Mouse (Mus musculus) midbrain, embryonic 12.5 days (tissue): ENCODE measurements at regions not wholly inside any gene's neighbourhood (a gene's known extent, or its start where the extent isn't known, plus 50 kb on each side); places are given as distances from the start of the nearest gene placed in this dataset.

Source experiments
- ATAC-seq: fragments of 200-750 bp; cut with Nextera tagmentation; 2 replicates; pipeline ENCODE4 v1.8.0; 2017; ENCODE audit warnings: low read depth, moderate TSS enrichment, moderate library complexity; ENCODE audit not compliant: low FRiP score
- H3K27ac ChIP-seq: fragments of 300-500 bp; sonication (generic); replicated peaks from 2 replicates; pipeline ENCODE4 v1.5.1; 2016; ENCODE audit warnings: mild to moderate bottlenecking
- H3K27me3 ChIP-seq: fragments of 300-500 bp; sonication (generic); 2 replicates; pipeline ENCODE4 v1.6.1; 2016; ENCODE audit warnings: mild to moderate bottlenecking
- H3K36me3 ChIP-seq: fragments of 300-500 bp; sonication (generic); 2 replicates; pipeline ENCODE4 v1.6.1; 2016
- H3K4me1 ChIP-seq: fragments of 300-500 bp; sonication (generic); 2 replicates; pipeline ENCODE4 v1.6.1; 2016
- H3K4me2 ChIP-seq: fragments of 300-500 bp; sonication (generic); replicated peaks from 2 replicates; pipeline ENCODE4 v1.6.1; 2016; ENCODE audit warnings: mild to moderate bottlenecking, moderate library complexity
- H3K4me3 ChIP-seq: fragments of 300-500 bp; sonication (generic); 2 replicates; pipeline ENCODE4 v1.5.1; 2016; ENCODE audit warnings: mild to moderate bottlenecking
- H3K9ac ChIP-seq: fragments of 300-500 bp; sonication (generic); replicated peaks from 2 replicates; pipeline ENCODE4 v1.6.1; 2016; ENCODE audit warnings: mild to moderate bottlenecking, moderate library complexity
- H3K9me3 ChIP-seq: fragments of 300-500 bp; sonication (generic); 2 replicates; pipeline ENCODE4 v1.6.1; 2016; ENCODE audit warnings: mild to moderate bottlenecking
- WGBS: fragments of 180-500 bp; shearing (Covaris S2); methylation state at CpG from one replicate; pipeline ENCODE4 v1.1.7; 2016; 5-methylcytosine and 5-hydroxymethylcytosine counted together

- WGBS = 93% methylated on average over 1 of the region's 1 CpGs
- Histone ChIP-seq H3K4me2 (no peak overlapping the region), H3K9me3 (no peaks in the 10 kb centered on the region), H3K27me3 (no peaks in the 10 kb centered on the region), H3K4me1 (no peaks in the 10 kb centered on the region), H3K9ac (no peak overlapping the region), H3K36me3 (no peaks in the 10 kb centered on the region), H3K4me3 (no peak overlapping the region), H3K27ac (no peak overlapping the region)
- no peak for ATAC-seq
These were observed 590.5 kb upstream of the Nrg3 start for GRCm38 (mm10) chr14:40063371-40063770.

DNA sequence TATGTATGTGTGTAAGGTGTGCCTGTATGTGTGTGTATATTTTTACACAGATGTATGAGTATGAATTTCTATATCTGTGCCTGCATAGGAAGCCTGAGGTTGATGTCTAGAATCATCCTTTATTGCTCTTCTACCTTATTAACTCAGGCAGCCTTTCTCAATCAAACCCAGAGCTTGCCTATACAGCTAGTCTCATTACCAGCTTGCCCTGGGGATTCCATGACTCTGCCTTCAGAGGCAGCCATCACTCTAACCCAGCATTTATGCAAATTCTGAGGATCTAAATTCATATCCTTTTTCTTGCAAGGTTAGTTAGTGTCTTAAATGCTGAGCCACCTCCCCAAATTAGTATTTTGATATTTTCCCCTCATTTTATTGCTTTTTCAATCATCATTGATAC lies 569.0 kb upstream of the Nrg3 start:
- Histone ChIP-seq H3K27me3 (no peaks in the 10 kb centered on the region), H3K4me1 (no peaks in the 10 kb centered on the region), H3K9me3 (no peaks in the 10 kb centered on the region), H3K9ac (no peak overlapping the region), H3K27ac (no peak overlapping the region), H3K4me3 (no peak overlapping the region), H3K4me2 (no peak overlapping the region), H3K36me3 (no peaks in the 10 kb centered on the region)
- peak; percentile 52; the same call in 1 of the 2 replicates for ATAC-seq

DNA sequence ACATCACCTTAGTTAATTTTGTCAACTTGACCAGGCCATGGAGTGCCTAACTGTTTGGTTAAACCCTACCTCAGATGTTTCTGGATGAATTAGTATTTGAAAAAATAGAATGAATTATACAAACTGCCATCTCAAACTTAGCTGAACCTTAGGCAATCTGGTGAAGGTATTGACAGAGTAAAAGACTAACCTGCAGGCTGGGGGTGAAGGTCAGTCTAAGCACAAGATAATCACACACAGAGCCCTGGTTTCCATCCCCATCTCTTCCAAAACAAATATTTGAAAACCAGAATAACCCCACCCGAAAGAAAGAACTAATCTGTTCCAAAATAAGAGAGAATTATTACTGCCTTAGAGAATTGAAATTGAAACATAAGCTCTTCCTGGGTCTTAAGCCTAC lies 563.3 kb upstream of the Nrg3 start:
- no peak overlapping the region for H3K4me2 ChIP-seq
- H3K27ac ChIP-seq = no peak overlapping the region
- ATAC-seq = no peak
- no peaks in the 10 kb centered on the region for H3K36me3 ChIP-seq
- 70% methylated on average over 1 of the region's 1 CpGs for WGBS
- no peaks in the 10 kb centered on the region for H3K4me1 ChIP-seq
- H3K9ac ChIP-seq = no peak overlapping the region
- H3K4me3 ChIP-seq = no peak overlapping the region
- no peaks in the 10 kb centered on the region for H3K27me3 ChIP-seq
- H3K9me3 ChIP-seq = no peaks in the 10 kb centered on the region

DNA sequence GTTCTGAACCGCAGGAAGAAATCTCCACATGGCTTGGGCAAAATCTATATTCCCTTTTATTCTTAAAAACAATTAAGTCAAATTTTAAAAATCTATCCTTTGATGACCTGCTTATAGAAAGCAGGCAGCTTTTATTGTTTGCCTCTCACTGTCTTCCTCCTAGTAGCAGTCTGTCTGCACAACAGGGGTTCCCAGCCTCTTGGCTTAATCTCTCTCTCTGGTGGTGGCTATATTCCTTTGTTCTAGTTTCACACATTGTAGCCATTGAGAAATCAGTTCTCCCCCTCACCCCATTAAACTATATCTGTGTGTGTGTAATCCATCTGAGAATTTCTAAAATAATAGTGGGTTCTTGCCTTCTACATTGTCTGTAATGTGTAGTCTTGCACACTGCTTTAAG lies 542.4 kb upstream of the Nrg3 start:
- no peaks in the 10 kb centered on the region for H3K27me3 ChIP-seq
- H3K36me3 ChIP-seq = no peaks in the 10 kb centered on the region
- no peaks in the 10 kb centered on the region for H3K4me1 ChIP-seq
- ATAC-seq = peak; percentile 66
- H3K9ac ChIP-seq = no peak overlapping the region
- no peak overlapping the region for H3K27ac ChIP-seq
- no peak overlapping the region for H3K4me3 ChIP-seq
- H3K9me3 ChIP-seq = no peaks in the 10 kb centered on the region
- no peak overlapping the region for H3K4me2 ChIP-seq
- 62% methylated on average over 1 of the region's 1 CpGs for WGBS

DNA sequence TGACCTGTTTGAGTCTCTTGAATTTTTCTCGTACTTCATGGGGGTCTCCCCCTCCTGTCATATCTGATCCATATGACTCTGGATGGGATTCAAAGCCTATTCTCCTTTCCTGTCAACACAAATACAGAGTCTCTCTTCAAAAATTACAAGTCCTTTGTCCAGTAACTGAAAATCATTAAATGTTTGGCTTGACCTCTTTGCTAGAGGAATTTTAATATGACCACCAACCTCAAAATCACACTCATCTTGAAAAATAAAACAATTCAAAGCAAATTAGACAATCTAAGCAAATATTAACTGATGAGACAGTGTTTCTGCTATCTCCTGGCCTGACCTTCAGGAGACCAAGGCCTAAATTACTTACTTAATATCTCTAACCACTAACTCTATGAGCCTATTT lies 541.8 kb upstream of the Nrg3 start:
- H3K27ac ChIP-seq = no peak overlapping the region
- no peaks in the 10 kb centered on the region for H3K9me3 ChIP-seq
- H3K4me3 ChIP-seq = no peak overlapping the region
- no peaks in the 10 kb centered on the region for H3K27me3 ChIP-seq
- no peak for ATAC-seq
- H3K4me1 ChIP-seq = no peaks in the 10 kb centered on the region
- no peak overlapping the region for H3K4me2 ChIP-seq
- 78% methylated on average over 1 of the region's 1 CpGs for WGBS
- no peak overlapping the region for H3K9ac ChIP-seq
- H3K36me3 ChIP-seq = no peaks in the 10 kb centered on the region

DNA sequence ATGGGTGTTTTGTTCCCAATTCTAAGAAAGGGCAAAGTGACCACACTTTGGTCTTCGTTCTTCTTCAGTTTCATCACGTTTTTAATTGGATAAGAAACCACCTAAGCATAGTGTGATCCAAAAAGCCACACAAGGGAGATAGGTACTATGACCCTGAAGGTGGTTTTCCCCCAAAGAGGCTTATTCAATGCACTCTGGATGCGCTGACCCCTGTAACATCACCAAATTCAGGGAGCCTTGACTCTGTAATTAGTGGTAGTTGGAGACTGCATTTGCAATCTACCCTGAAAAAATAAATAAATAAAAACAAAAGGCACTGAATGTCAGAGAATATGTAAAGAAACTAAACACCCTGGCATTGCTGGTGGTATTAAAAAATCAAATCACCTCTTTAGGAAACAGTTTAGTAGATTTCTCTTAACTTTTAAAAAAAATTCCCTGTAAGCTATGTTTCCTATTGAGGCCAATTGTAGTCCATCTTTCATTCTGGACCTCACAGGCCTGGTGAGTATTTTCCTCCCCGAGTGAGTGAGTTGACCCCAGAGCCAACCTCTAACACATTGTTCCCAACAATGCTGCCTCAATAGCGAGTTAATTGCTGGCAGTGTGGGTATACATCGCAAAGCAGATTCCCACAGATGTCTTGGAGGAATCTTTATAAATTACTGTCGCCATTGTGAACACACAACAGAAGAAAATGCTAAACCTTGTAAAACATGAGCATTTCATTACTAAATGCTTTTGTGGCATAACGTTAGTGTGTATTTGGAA lies 537.1 kb upstream of the Nrg3 start:
- Histone ChIP-seq H3K4me1 (no peaks in the 10 kb centered on the region), H3K9me3 (no peaks in the 10 kb centered on the region), H3K27me3 (no peaks in the 10 kb centered on the region), H3K36me3 (no peaks in the 10 kb centered on the region), H3K9ac (no peak overlapping the region), H3K4me2 (no peak overlapping the region), H3K27ac (no peak overlapping the region), H3K4me3 (no peak overlapping the region)
- peak; percentile 73; the same call in 1 of the 2 replicates for ATAC-seq
- 35% methylated on average over 8 of the region's 8 CpGs for WGBS
